Mouse (Mus musculus) neural tube, embryonic 10.5 days (tissue): ENCODE results near the gene Hand1.
"Not testable (repeated sequence)": the region's sequence is repeated elsewhere in the genome, so short reads cannot be mapped to it uniquely, and the experiment has no call there.

Experiments used
- DNase-seq: peaks from one replicate; pipeline ENCODE4 v3.0.0-alpha.2; 2017; ENCODE audit warnings: low spot score; ENCODE audit errors: extremely low spot score

Hand1 gene

GRCm38 (mm10) chr11:57834031-57834430 is 1.4 kb upstream of the Hand1 start:
- no peak for DNase-seq

- peak; percentile 60 for DNase-seq
Measured at GRCm38 (mm10) chr11:57833296-57833977, 819 bp upstream of the Hand1 start.

GRCm38 (mm10) chr11:57831861-57832260 is 757 bp downstream of the Hand1 start:
- peak; percentile 56 for DNase-seq

- peak; percentile 70 for DNase-seq
Measured at GRCm38 (mm10) chr11:57831281-57831781, 1.3 kb downstream of the Hand1 start.

- peak; percentile 65 for DNase-seq
Measured at GRCm38 (mm10) chr11:57829871-57830775, 2.5 kb downstream of the Hand1 start.

GRCm38 (mm10) chr11:57828955-57829870 is 3.4 kb downstream of the Hand1 start:
- peak; percentile 70 for DNase-seq

GRCm38 (mm10) chr11:57827915-57828545 is 4.6 kb downstream of the Hand1 start:
- DNase-seq = peak; percentile 58

- peak; percentile 67 for DNase-seq
Measured at GRCm38 (mm10) chr11:57827048-57827914, 5.3 kb downstream of the Hand1 start.

- not testable (repeated sequence) for DNase-seq
Measured at GRCm38 (mm10) chr11:57825234-57825633, 7.4 kb downstream of the Hand1 start.

GRCm38 (mm10) chr11:57823714-57824113 is 8.9 kb downstream of the Hand1 start:
- DNase-seq = no peak

- DNase-seq = not testable (repeated sequence)
Measured at GRCm38 (mm10) chr11:57823159-57823558, 9.5 kb downstream of the Hand1 start.

- peak; percentile 87 for DNase-seq
Measured at GRCm38 (mm10) chr11:57819999-57820581, 12.5 kb downstream of the Hand1 start.

GRCm38 (mm10) chr11:57818189-57818588 is 14.4 kb downstream of the Hand1 start:
- no peak for DNase-seq

GRCm38 (mm10) chr11:57813641-57814040 is 19.0 kb downstream of the Hand1 start:
- no peak for DNase-seq

GRCm38 (mm10) chr11:57812212-57812611 is 20.4 kb downstream of the Hand1 start:
- DNase-seq = no peak

GRCm38 (mm10) chr11:57811006-57811405 is 21.6 kb downstream of the Hand1 start:
- DNase-seq = no peak

- no peak for DNase-seq
Measured at GRCm38 (mm10) chr11:57809732-57810098, 22.9 kb downstream of the Hand1 start.

- no peak for DNase-seq
Measured at GRCm38 (mm10) chr11:57809017-57809731, 23.4 kb downstream of the Hand1 start.

- DNase-seq = no peak
Measured at GRCm38 (mm10) chr11:57805047-57805446, 27.6 kb downstream of the Hand1 start.
